Mouse (Mus musculus): ENCODE measurements around the gene Unc119. TPM values are rescaled to one million over a fixed set of nuclear protein-coding genes. Genes with fewer than 3 reads are reported as not detected.
A peak's percentile ranks its signal among the peaks of the same experiment; 100 is the strongest.

The Unc119 gene
- total and polyA plus RNA-seq, 2 experiments from 2014 or later, result 79.6 to 141 TPM

DNA sequence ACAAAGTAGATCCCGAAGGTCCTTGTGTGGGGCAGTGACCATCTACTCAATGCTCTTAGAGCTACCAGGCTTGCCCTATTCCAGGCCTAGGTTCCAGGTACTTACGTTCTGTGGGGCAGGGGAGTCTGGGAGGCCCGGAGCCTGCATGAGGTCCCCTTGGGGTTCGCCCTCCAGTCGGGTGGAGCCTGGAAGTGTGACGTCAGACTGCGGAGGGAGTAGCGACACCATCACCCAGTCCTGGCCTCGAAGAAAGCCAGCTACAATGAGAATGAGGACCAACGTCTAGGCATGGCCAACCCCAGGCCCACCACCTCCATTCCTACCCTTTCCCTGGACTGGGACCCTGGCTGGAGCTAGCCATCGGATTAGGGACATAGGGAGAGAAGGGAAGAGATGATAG is 28.4 kb downstream of the Unc119 start:
- Histone ChIP-seq H3K27me3 (ENCODE audit: insufficient read depth, low read length) (no peaks in the 10 kb centered on the region), H3K4me1 (ENCODE audit: insufficient read depth, low read length) (no peaks in the 10 kb centered on the region), H3K4me2 (ENCODE audit: low read depth, low read length, poor library complexity, severe bottlenecking) (no peak overlapping the region), H3K4me3 (ENCODE audit: low read depth, low read length) (no peak overlapping the region), H3K9me3 (ENCODE audit: low read length) (no peaks in the 10 kb centered on the region), H3K9ac (replicated peaks; ENCODE audit: low read length, poor library complexity, severe bottlenecking) (no peak overlapping the region), H3K27ac (ENCODE audit: low read depth, low read length) (no peak overlapping the region), H3K36me3 (ENCODE audit: insufficient read depth, low read length) (no peaks in the 10 kb centered on the region)
- no peak for ATAC-seq (ENCODE audit: low FRiP score)
- WGBS, result 92% methylated on average over 11 of the region's 11 CpGs
- no peak for TF ChIP-seq CTCF (IDR thresholded peaks at IDR 0.05)
- DNase-seq (ENCODE audit: low spot score), result no peak

DNA sequence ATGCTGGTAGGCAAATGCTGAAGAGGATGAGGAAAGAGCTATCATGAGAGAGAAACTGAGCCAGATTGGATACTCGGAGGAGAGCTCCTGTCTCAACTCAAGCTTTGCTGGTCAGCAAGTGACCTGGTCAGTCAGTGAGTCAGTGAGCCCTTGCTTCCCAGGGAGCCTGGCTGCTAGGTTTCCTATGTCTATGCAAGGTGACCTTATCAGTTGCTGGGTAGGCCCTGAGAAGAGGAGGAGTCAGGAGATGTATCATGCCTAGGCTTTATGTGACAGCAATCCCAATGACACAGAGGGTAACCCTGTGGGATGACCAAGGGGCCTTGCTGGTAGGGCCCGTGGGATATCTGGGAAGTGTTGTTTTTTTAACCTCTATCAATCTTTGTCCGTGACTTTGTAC is 28.9 kb downstream of the Unc119 start:
- no peaks in the 10 kb centered on the region for H3K9me3 ChIP-seq (ENCODE audit: low read length)
- no peak for TF ChIP-seq CTCF (IDR thresholded peaks at IDR 0.05)
- H3K27ac ChIP-seq (ENCODE audit: low read depth, low read length), result no peak overlapping the region
- no peaks in the 10 kb centered on the region for H3K4me1 ChIP-seq (ENCODE audit: insufficient read depth, low read length)
- H3K9ac ChIP-seq (replicated peaks; ENCODE audit: low read length, poor library complexity, severe bottlenecking), result no peak overlapping the region
- no peak overlapping the region for H3K4me2 ChIP-seq (ENCODE audit: low read depth, low read length, poor library complexity, severe bottlenecking)
- DNase-seq (ENCODE audit: low spot score), result no peak
- no peaks in the 10 kb centered on the region for H3K27me3 ChIP-seq (ENCODE audit: insufficient read depth, low read length)
- no peaks in the 10 kb centered on the region for H3K36me3 ChIP-seq (ENCODE audit: insufficient read depth, low read length)
- ATAC-seq (ENCODE audit: low FRiP score), result no peak
- H3K4me3 ChIP-seq (ENCODE audit: low read depth, low read length), result no peak overlapping the region
- 90% methylated on average over 3 of the region's 3 CpGs for WGBS

DNA sequence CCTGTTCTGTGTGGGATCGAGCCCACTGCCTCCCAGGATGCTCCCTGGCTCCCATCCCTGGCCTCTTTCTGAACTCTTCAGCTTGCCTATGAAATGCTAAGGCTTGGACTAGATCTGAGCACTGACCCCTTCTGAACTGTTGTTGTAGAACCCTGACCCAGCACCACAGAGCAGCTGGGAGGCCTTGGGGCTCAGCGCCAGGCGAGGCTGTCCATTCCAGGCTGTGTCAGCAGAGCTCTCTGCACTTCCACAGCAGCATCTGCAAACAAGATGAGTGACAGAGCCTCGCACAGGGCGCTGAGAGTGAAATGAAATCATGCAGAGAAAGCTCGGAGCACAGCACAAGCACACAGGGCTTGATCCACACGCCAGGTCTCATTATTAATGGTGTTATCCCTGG is 29.3 kb downstream of the Unc119 start:
- no peaks in the 10 kb centered on the region for H3K9me3 ChIP-seq (ENCODE audit: low read length)
- no peak for DNase-seq (ENCODE audit: low spot score)
- no peaks in the 10 kb centered on the region for H3K27me3 ChIP-seq (ENCODE audit: insufficient read depth, low read length)
- no peak overlapping the region for H3K9ac ChIP-seq (replicated peaks; ENCODE audit: low read length, poor library complexity, severe bottlenecking)
- ATAC-seq (ENCODE audit: low FRiP score), result no peak
- H3K4me2 ChIP-seq (ENCODE audit: low read depth, low read length, poor library complexity, severe bottlenecking), result no peak overlapping the region
- no peak overlapping the region for H3K27ac ChIP-seq (ENCODE audit: low read depth, low read length)
- TF ChIP-seq CTCF (IDR thresholded peaks at IDR 0.05), result no peak
- WGBS, result 40% methylated on average over 7 of the region's 7 CpGs
- no peak overlapping the region for H3K4me3 ChIP-seq (ENCODE audit: low read depth, low read length)
- no peaks in the 10 kb centered on the region for H3K4me1 ChIP-seq (ENCODE audit: insufficient read depth, low read length)
- no peaks in the 10 kb centered on the region for H3K36me3 ChIP-seq (ENCODE audit: insufficient read depth, low read length)

GRCm38 (mm10) chr11:78374147-78374546 is 30.9 kb downstream of the Unc119 start:
- no peak for TF ChIP-seq CTCF (IDR thresholded peaks at IDR 0.05)
- 84% methylated on average over 8 of the region's 8 CpGs for WGBS
- no peak overlapping the region for H3K4me2 ChIP-seq (ENCODE audit: low read depth, low read length, poor library complexity, severe bottlenecking)
- DNase-seq (ENCODE audit: low spot score) (no peak), ATAC-seq (ENCODE audit: low FRiP score) (no peak)
- H3K27ac ChIP-seq (ENCODE audit: low read depth, low read length), result no peak overlapping the region
- no peak overlapping the region for H3K4me3 ChIP-seq (ENCODE audit: low read depth, low read length)
- no peak overlapping the region for H3K9ac ChIP-seq (replicated peaks; ENCODE audit: low read length, poor library complexity, severe bottlenecking)
- H3K36me3 ChIP-seq (ENCODE audit: insufficient read depth, low read length), result no peaks in the 10 kb centered on the region
- no peaks in the 10 kb centered on the region for H3K4me1 ChIP-seq (ENCODE audit: insufficient read depth, low read length)
- H3K27me3 ChIP-seq (ENCODE audit: insufficient read depth, low read length), result no peaks in the 10 kb centered on the region
- H3K9me3 ChIP-seq (ENCODE audit: low read length), result no peaks in the 10 kb centered on the region

GRCm38 (mm10) chr11:78377549-78378159 is 34.4 kb downstream of the Unc119 start:
- no peak overlapping the region for H3K9ac ChIP-seq (replicated peaks; ENCODE audit: low read length, poor library complexity, severe bottlenecking)
- no peaks in the 10 kb centered on the region for H3K9me3 ChIP-seq (ENCODE audit: low read length)
- H3K27me3 ChIP-seq (ENCODE audit: insufficient read depth, low read length), result no peaks in the 10 kb centered on the region
- no peaks in the 10 kb centered on the region for H3K36me3 ChIP-seq (ENCODE audit: insufficient read depth, low read length)
- TF ChIP-seq CTCF (IDR thresholded peaks at IDR 0.05), result no peak
- H3K4me2 ChIP-seq (ENCODE audit: low read depth, low read length, poor library complexity, severe bottlenecking), result no peak overlapping the region
- WGBS, result 56% methylated on average over 9 of the region's 12 CpGs
- DNase-seq (ENCODE audit: low spot score) (no peak), ATAC-seq (ENCODE audit: low FRiP score) (no peak)
- no peak overlapping the region for H3K27ac ChIP-seq (ENCODE audit: low read depth, low read length)
- H3K4me1 ChIP-seq (ENCODE audit: insufficient read depth, low read length), result no peaks in the 10 kb centered on the region
- H3K4me3 ChIP-seq (ENCODE audit: low read depth, low read length), result no peak overlapping the region

- no peak overlapping the region for H3K27ac ChIP-seq (ENCODE audit: low read depth, low read length)
- WGBS, result 77% methylated on average over 4 of the region's 4 CpGs
- no peak for ATAC-seq (ENCODE audit: low FRiP score)
- H3K9me3 ChIP-seq (ENCODE audit: low read length), result no peaks in the 10 kb centered on the region
- peak; percentile 33 for DNase-seq (ENCODE audit: low spot score)
- H3K9ac ChIP-seq (replicated peaks; ENCODE audit: low read length, poor library complexity, severe bottlenecking), result no peak overlapping the region
- no peaks in the 10 kb centered on the region for H3K4me1 ChIP-seq (ENCODE audit: insufficient read depth, low read length)
- no peaks in the 10 kb centered on the region for H3K36me3 ChIP-seq (ENCODE audit: insufficient read depth, low read length)
- H3K27me3 ChIP-seq (ENCODE audit: insufficient read depth, low read length), result no peaks in the 10 kb centered on the region
- TF ChIP-seq CTCF (IDR thresholded peaks at IDR 0.05), result no peak
- no peak overlapping the region for H3K4me2 ChIP-seq (ENCODE audit: low read depth, low read length, poor library complexity, severe bottlenecking)
- no peak overlapping the region for H3K4me3 ChIP-seq (ENCODE audit: low read depth, low read length)
These were observed 37.1 kb downstream of the Unc119 start for GRCm38 (mm10) chr11:78380351-78380750.

Data from midbrain, postnatal 0 days (tissue).